12 mouse cellular contexts compared by ENCODE assay signal in the genomic region with DNA sequence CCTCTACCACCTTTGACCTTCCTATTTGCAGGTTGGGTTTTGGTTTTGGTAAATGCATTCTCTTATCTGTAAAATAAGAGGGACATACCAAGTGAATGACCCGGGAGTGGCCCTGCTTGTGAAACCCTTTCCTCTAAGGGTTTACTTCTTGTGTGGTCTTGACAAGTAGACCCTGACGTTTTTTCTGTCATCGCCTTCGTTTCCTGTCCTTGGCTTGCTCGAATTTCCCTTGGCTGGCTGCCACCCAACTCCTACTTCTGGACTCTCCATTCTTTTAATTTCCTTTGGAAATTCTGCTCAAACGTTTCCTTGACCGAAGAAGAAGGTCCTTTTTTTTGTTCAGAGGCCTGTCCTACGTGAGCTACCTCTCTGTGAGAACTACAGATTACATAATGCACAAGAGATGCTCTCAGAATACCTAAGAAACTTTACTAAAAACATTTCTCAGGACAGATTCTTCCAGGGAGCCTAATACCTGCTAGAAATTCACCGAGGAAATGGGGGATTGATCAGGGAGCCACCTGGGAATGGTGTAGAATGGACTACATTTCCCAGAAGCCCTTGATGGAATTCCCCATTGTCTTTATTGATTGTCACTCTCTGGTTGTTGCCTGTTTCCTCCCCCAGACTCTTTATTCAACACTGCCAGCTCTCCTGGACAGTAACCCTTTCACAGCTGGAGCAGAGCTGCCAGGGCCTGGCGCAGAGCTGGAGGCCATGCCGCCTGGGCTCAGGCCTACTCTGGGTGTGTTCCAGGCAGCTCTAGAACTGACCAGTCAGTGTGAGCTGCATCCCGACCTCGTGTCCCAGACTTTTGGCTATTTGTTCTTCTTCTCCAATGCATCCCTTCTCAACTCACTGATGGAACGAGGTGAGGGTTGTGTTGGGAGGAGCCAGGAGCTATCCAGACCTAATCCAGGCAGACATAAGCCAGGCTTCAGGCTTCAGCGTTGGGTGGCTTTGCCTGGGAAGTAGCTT. TPM values are rescaled to one million over a fixed set of nuclear protein-coding genes. Genes with fewer than 3 reads are reported as not detected.
A peak's percentile ranks its signal among the peaks of the same experiment; 100 is the strongest.
DNase-seq lines count a peak whose midpoint lies in the region; ATAC-seq and TF ChIP-seq lines count a peak whose summit lies in the region.
"Had no signal": no experiment of that assay in that cellular context is flagged by ENCODE, and none has a peak within 500 bp of the region (broad histone marks: within the 10 kb centered on the region; RNA-seq: fewer than 3 reads in every experiment).

No protein-coding gene starts in this region.

- H3K9me3 ChIP-seq in heart, embryonic 10.5 days = no peaks in the 10 kb centered on the region
- no peaks in the 10 kb centered on the region for H3K9me3 ChIP-seq in stomach, embryonic 15.5 days

- 44% methylated on average over 15 of the region's 15 CpGs for WGBS in lung, adult 2 months
- WGBS in heart, embryonic 10.5 days = 68% methylated on average over 15 of the region's 15 CpGs
- 73% methylated on average over 15 of the region's 15 CpGs for WGBS in stomach, embryonic 15.5 days

- no peak overlapping the region for H3K4me3 ChIP-seq in lung, adult 2 months (replicated peaks; ENCODE audit: extremely low read depth, low read depth, low read length)
- no peak overlapping the region for H3K4me3 ChIP-seq in heart, embryonic 10.5 days
- no peak overlapping the region for H3K4me3 ChIP-seq in stomach, embryonic 15.5 days (replicated peaks)

- TF ChIP-seq CTCF in lung, adult 2 months (IDR thresholded peaks at IDR 0.05; ENCODE audit: insufficient read depth, low read length) = no peak

- DNase-seq in lung, adult 18-20 months = peak; percentile 36 to 62
- no peak for DNase-seq in lung, adult 2 months
- no peak for DNase-seq in heart, embryonic 10.5 days (ENCODE audit: low spot score)
- peak; percentile 74 to 82 for DNase-seq in kidney, postnatal 25 days
- DNase-seq in T-cell, adult 2 months (ENCODE audit: low spot score) = no peak
- no peak for DNase-seq in gastrocnemius, adult 18-20 months (ENCODE audit: low spot score)
- DNase-seq: cerebellum, postnatal 36 days; gastrocnemius, postnatal 25 days; left cerebral cortex, postnatal 4 days had no signal

- H3K9ac ChIP-seq in stomach, embryonic 15.5 days = no peak overlapping the region

- H3K4me1 ChIP-seq in lung, adult 2 months (ENCODE audit: control insufficient read depth, insufficient read depth, low read length) = peaks cover 14% of the 10 kb centered on the region
- H3K4me1 ChIP-seq in heart, embryonic 10.5 days = peaks cover 46% of the 10 kb centered on the region
- peaks cover 29% of the 10 kb centered on the region for H3K4me1 ChIP-seq in stomach, embryonic 15.5 days

- H3K4me2 ChIP-seq in stomach, embryonic 15.5 days = no peak overlapping the region

- H3K36me3 ChIP-seq in heart, embryonic 10.5 days = peaks cover 23% of the 10 kb centered on the region
- 0 out of 2 replicates have a peak, but pooled peaks cover 7% of the 10 kb centered on the region for H3K36me3 ChIP-seq in stomach, embryonic 15.5 days

- ATAC-seq in stomach, embryonic 15.5 days (ENCODE audit: insufficient read depth, low FRiP score, low read depth) = no peak
- no peak for ATAC-seq in activated CD4-positive, CD25-positive, alpha-beta regulatory T cell, adult 4 months
- ATAC-seq: Patski had no signal

- peaks cover 23% of the 10 kb centered on the region for H3K27me3 ChIP-seq in heart, embryonic 10.5 days (ENCODE audit: insufficient read depth, poor library complexity, severe bottlenecking)
- H3K27me3 ChIP-seq in stomach, embryonic 15.5 days (replicated peaks) = no peaks in the 10 kb centered on the region; the same call in 1 of the 2 replicates
- H3K27me3 ChIP-seq: Patski had no signal

- no peak for TF ChIP-seq POLR2A in lung, adult 2 months (IDR thresholded peaks at IDR 0.05; ENCODE audit: borderline replicate concordance, extremely low read depth, low read depth, low read length)

- peak overlapping the region; percentile 66 for H3K27ac ChIP-seq in heart, embryonic 10.5 days
- peak overlapping the region; percentile 59 for H3K27ac ChIP-seq in stomach, embryonic 15.5 days

RNA-seq across cellular contexts. Expression of a gene that starts 3.8 kb away (rescaled TPM):
- 8.6 and 13.2 TPM in 2 replicates for polyA plus RNA-seq in lung, adult 2 months (2012; rRNA removed)
- polyA plus RNA-seq in heart, embryonic 10.5 days (2016; fragmentation: Nextera tagmentation; extraction: Ambion mirVana) = 1.9 and 2.3 TPM in 2 replicates
- 7.4 and 9.5 TPM in 2 replicates for polyA plus RNA-seq in stomach, embryonic 15.5 days (2015; fragmentation: Nextera tagmentation; extraction: Ambion mirVana)
- not detected for polyA plus RNA-seq in activated CD4-positive, CD25-positive, alpha-beta regulatory T cell, adult 4 months (2017; shearing (Covaris generic))
- total RNA-seq in gastrocnemius, adult 18-20 months (2021) = 10 to 100 TPM; 17.6 to 18.7 TPM

RNA-seq across cellular contexts. Expression of a gene that starts 8.7 kb away (rescaled TPM):
- polyA plus RNA-seq in lung, adult 2 months (2012; rRNA removed) = 139 and 181 TPM in 2 replicates
- polyA plus RNA-seq in heart, embryonic 10.5 days (2016; fragmentation: Nextera tagmentation; extraction: Ambion mirVana) = 17.6 and 20.5 TPM in 2 replicates
- polyA plus RNA-seq in stomach, embryonic 15.5 days (2015; fragmentation: Nextera tagmentation; extraction: Ambion mirVana) = 11.0 and 11.6 TPM in 2 replicates
- polyA plus RNA-seq in activated CD4-positive, CD25-positive, alpha-beta regulatory T cell, adult 4 months (2017; shearing (Covaris generic)) = under 1 TPM in 1 of 2 experiments, not detected in 1; 0.50 TPM
- total RNA-seq in gastrocnemius, adult 18-20 months (2021) = 1 to 10 TPM; 5.5 to 8.5 TPM

RNA-seq across cellular contexts. Expression of a gene that starts 14.4 kb away (rescaled TPM):
- 1.7 and 2.0 TPM in 2 replicates for polyA plus RNA-seq in lung, adult 2 months (2012; rRNA removed)
- polyA plus RNA-seq in heart, embryonic 10.5 days (2016; fragmentation: Nextera tagmentation; extraction: Ambion mirVana) = 0.25 and 0.49 TPM in 2 replicates
- polyA plus RNA-seq in stomach, embryonic 15.5 days (2015; fragmentation: Nextera tagmentation; extraction: Ambion mirVana) = 0.19 and 0.31 TPM in 2 replicates
- not detected for polyA plus RNA-seq in activated CD4-positive, CD25-positive, alpha-beta regulatory T cell, adult 4 months (2017; shearing (Covaris generic))
- not detected for total RNA-seq in gastrocnemius, adult 18-20 months (2021)
- total RNA-seq: gastrocnemius, postnatal 25 days had no signal

RNA-seq across cellular contexts. Expression of a gene that starts 18.9 kb away (rescaled TPM):
- polyA plus RNA-seq in lung, adult 2 months (2012; rRNA removed) = 0.78 TPM in 1 of 2 replicates, not detected in the other
- not detected in 2 replicates for polyA plus RNA-seq in heart, embryonic 10.5 days (2016; fragmentation: Nextera tagmentation; extraction: Ambion mirVana)
- 0.76 and 0.84 TPM in 2 replicates for polyA plus RNA-seq in stomach, embryonic 15.5 days (2015; fragmentation: Nextera tagmentation; extraction: Ambion mirVana)
- polyA plus RNA-seq in activated CD4-positive, CD25-positive, alpha-beta regulatory T cell, adult 4 months (2017; shearing (Covaris generic)) = not detected
- total RNA-seq in gastrocnemius, adult 18-20 months (2021) = not detected
- total RNA-seq: gastrocnemius, postnatal 25 days had no signal

RNA-seq across cellular contexts. Expression of a gene that starts 20.7 kb away (rescaled TPM):
- not detected in 2 replicates for polyA plus RNA-seq in lung, adult 2 months (2012; rRNA removed)
- polyA plus RNA-seq in heart, embryonic 10.5 days (2016; fragmentation: Nextera tagmentation; extraction: Ambion mirVana) = not detected in 2 replicates
- polyA plus RNA-seq in stomach, embryonic 15.5 days (2015; fragmentation: Nextera tagmentation; extraction: Ambion mirVana) = 0.18 and 0.41 TPM in 2 replicates
- not detected for polyA plus RNA-seq in activated CD4-positive, CD25-positive, alpha-beta regulatory T cell, adult 4 months (2017; shearing (Covaris generic))
- total RNA-seq in gastrocnemius, adult 18-20 months (2021) = not detected
- total RNA-seq: gastrocnemius, postnatal 25 days; left cerebral cortex, postnatal 4 days had no signal

Comparison
In these comparisons a context has a peak if more than half of its experiments do, and no peak if none do; other contexts are left out.
1. DNase-seq: peak in lung, adult 18-20 months (2 of 2) and kidney, postnatal 25 days (2 of 2); none in lung, adult 2 months (single experiment), heart, embryonic 10.5 days (single experiment), T-cell, adult 2 months (single experiment) and gastrocnemius, adult 18-20 months (single experiment).